ENCODE assay signal across 10 mouse cellular contexts in genomic region chr2:76064078-76064477, GRCm38 (mm10).
DNase-seq lines count a peak whose midpoint lies in the region; ATAC-seq and TF ChIP-seq lines count a peak whose summit lies in the region.
"Had no signal": no experiment of that assay in that cellular context is flagged by ENCODE, and none has a peak within 500 bp of the region (broad histone marks: within the 10 kb centered on the region; RNA-seq: fewer than 3 reads in every experiment).

No protein-coding gene starts in this region.

- intact Hi-C loops in gastrocnemius, adult 2 months (cut with DNase I) = no loop called here
- intact Hi-C loops in gastrocnemius, postnatal 36 days (cut with DNase I) = loop anchor here (10.0 kb wide), 1 partner anchor 269 kb away; no protein-coding TSS in a partner anchor

- H3K27me3 ChIP-seq in midbrain, embryonic 10.5 days (ENCODE audit: low read depth, poor library complexity, severe bottlenecking) = no peaks in the 10 kb centered on the region
- H3K27me3 ChIP-seq in midbrain, embryonic 16.5 days (ENCODE audit: control insufficient read depth, insufficient read depth, low read depth, low read length) = no peaks in the 10 kb centered on the region; the same call in 1 of the 2 replicates
- H3K27me3 ChIP-seq in neural tube, embryonic 14.5 days (ENCODE audit: control insufficient read depth, insufficient read depth, low read length) = no peaks in the 10 kb centered on the region
- H3K27me3 ChIP-seq: heart, embryonic 15.5 days had no signal

- H3K9ac ChIP-seq in midbrain, embryonic 16.5 days (ENCODE audit: low read depth, low read length) = no peak overlapping the region
- no peak overlapping the region for H3K9ac ChIP-seq in neural tube, embryonic 14.5 days (replicated peaks; ENCODE audit: low read depth, low read length)
- H3K9ac ChIP-seq: heart, embryonic 15.5 days; midbrain, embryonic 12.5 days had no signal

- no peak overlapping the region for H3K4me2 ChIP-seq in midbrain, embryonic 16.5 days (ENCODE audit: low read length)
- H3K4me2 ChIP-seq in neural tube, embryonic 14.5 days (ENCODE audit: low read depth, low read length) = no peak overlapping the region
- H3K4me2 ChIP-seq: heart, embryonic 15.5 days; midbrain, embryonic 12.5 days had no signal

- peak; percentile 57 for TF ChIP-seq CTCF in gastrocnemius, adult 2 months (IDR thresholded peaks at IDR 0.05)

- H3K27ac ChIP-seq in gastrocnemius, adult 2 months = no peak overlapping the region
- peak overlapping the region; percentile 57; the same call in 1 of the 2 replicates for H3K27ac ChIP-seq in midbrain, embryonic 10.5 days (replicated peaks)
- H3K27ac ChIP-seq in midbrain, embryonic 16.5 days (ENCODE audit: low read length) = no peak overlapping the region
- H3K27ac ChIP-seq in neural tube, embryonic 14.5 days (ENCODE audit: low read depth, low read length) = no peak overlapping the region
- H3K27ac ChIP-seq: heart, embryonic 15.5 days; midbrain, embryonic 12.5 days had no signal

- H3K4me3 ChIP-seq in gastrocnemius, adult 2 months = no peak overlapping the region
- no peak overlapping the region for H3K4me3 ChIP-seq in midbrain, embryonic 10.5 days
- H3K4me3 ChIP-seq in midbrain, embryonic 16.5 days (ENCODE audit: low read depth, low read length) = no peak overlapping the region
- H3K4me3 ChIP-seq in neural tube, embryonic 14.5 days (ENCODE audit: low read depth, low read length) = no peak overlapping the region
- H3K4me3 ChIP-seq: heart, embryonic 15.5 days; midbrain, embryonic 12.5 days had no signal

- no peaks in the 10 kb centered on the region for H3K36me3 ChIP-seq in midbrain, embryonic 10.5 days
- H3K36me3 ChIP-seq in midbrain, embryonic 16.5 days (ENCODE audit: control insufficient read depth, insufficient read depth, low read length) = no peaks in the 10 kb centered on the region
- no peaks in the 10 kb centered on the region for H3K36me3 ChIP-seq in neural tube, embryonic 14.5 days (ENCODE audit: control insufficient read depth, insufficient read depth, low read length)
- H3K36me3 ChIP-seq: heart, embryonic 15.5 days; midbrain, embryonic 12.5 days had no signal

- H3K9me3 ChIP-seq in midbrain, embryonic 10.5 days (replicated peaks) = no peaks in the 10 kb centered on the region
- no peaks in the 10 kb centered on the region for H3K9me3 ChIP-seq in midbrain, embryonic 16.5 days (replicated peaks; ENCODE audit: control insufficient read depth, low read length, poor library complexity, severe bottlenecking)
- H3K9me3 ChIP-seq in neural tube, embryonic 14.5 days (ENCODE audit: control insufficient read depth, low read length) = no peaks in the 10 kb centered on the region
- H3K9me3 ChIP-seq: heart, embryonic 15.5 days; midbrain, embryonic 12.5 days had no signal

- peak; percentile 31 for DNase-seq in gastrocnemius, adult 2 months
- no peak for DNase-seq in gastrocnemius, postnatal 36 days
- peak; percentile 36 for DNase-seq in midbrain, embryonic 10.5 days (ENCODE audit: low spot score)
- DNase-seq in brain, adult 2 months (ENCODE audit: low read depth, low spot score) = peak; percentile 57
- DNase-seq in yolk sac, embryonic 10.5 days (ENCODE audit: low spot score) = no peak

- H3K4me1 ChIP-seq in midbrain, embryonic 10.5 days = peaks cover 14% of the 10 kb centered on the region
- H3K4me1 ChIP-seq in midbrain, embryonic 16.5 days (ENCODE audit: control insufficient read depth, insufficient read depth, low read length) = peaks cover 3% of the 10 kb centered on the region
- peaks cover 11% of the 10 kb centered on the region for H3K4me1 ChIP-seq in neural tube, embryonic 14.5 days (ENCODE audit: control insufficient read depth, insufficient read depth, low read length)

- WGBS in midbrain, embryonic 10.5 days = 82% methylated on average over 5 of the region's 5 CpGs
- WGBS in midbrain, embryonic 16.5 days = 73% methylated on average over 5 of the region's 5 CpGs
- 69% methylated on average over 5 of the region's 5 CpGs for WGBS in neural tube, embryonic 14.5 days

- ATAC-seq in midbrain, embryonic 16.5 days = no peak
- ATAC-seq in inflammation-experienced regulatory T-cells, adult 6 months = peak; percentile 35
- peak; percentile 50; the same call in 1 of the 2 replicates for ATAC-seq in neural tube, embryonic 14.5 days (ENCODE audit: low read depth)

Comparison
In these comparisons a context has a peak if more than half of its experiments do, and no peak if none do; other contexts are left out.
1. DNase-seq: peak in gastrocnemius, adult 2 months (single experiment), midbrain, embryonic 10.5 days (single experiment) and brain, adult 2 months (single experiment); none in gastrocnemius, postnatal 36 days (0 of 2) and yolk sac, embryonic 10.5 days (single experiment).